25 mouse cellular contexts compared by ENCODE assay signal in the genomic region with DNA sequence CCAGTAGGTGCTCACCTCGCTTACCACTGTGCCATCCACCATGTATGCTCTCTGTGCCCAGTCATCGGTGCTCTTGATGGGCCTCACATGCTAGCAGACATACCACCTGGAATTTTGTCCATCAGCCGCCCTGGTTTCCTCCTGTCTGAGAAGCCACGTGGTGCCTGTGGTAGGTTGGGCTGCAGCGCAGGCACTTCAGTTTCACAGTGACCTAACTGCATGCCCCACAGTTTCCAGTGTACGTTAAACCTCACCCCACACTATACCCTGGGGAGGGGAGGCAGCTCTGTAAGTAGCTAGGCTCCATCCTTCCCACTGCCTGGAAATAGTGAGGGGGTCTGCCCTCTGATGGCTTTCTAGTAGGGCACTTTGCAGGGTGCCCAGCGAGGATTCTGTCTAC.
"Had no signal": no experiment of that assay in that cellular context is flagged by ENCODE, and none has a peak within 500 bp of the region (broad histone marks: within the 10 kb centered on the region; RNA-seq: fewer than 3 reads in every experiment).

No protein-coding gene starts in this region.

- H3K4me2 ChIP-seq: heart, embryonic 12.5 days; heart, embryonic 15.5 days; hindbrain, embryonic 13.5 days; hindbrain, embryonic 15.5 days; limb, embryonic 13.5 days; limb, embryonic 15.5 days; liver, embryonic 12.5 days had no signal

- H3K4me1 ChIP-seq: hindbrain, embryonic 13.5 days; hindbrain, embryonic 15.5 days; limb, embryonic 13.5 days; limb, embryonic 15.5 days had no signal

- DNase-seq: gastrocnemius, postnatal 14 days; gastrocnemius, postnatal 36 days; heart, adult 11 months; heart, adult 2 months; heart, postnatal 14 days; heart, postnatal 36 days; kidney, adult 11 months; kidney, adult 2 months; kidney, adult 9 months; kidney, postnatal 10 days; kidney, postnatal 25 days; kidney, postnatal 4 days; left cerebral cortex, postnatal 4 days had no signal

- ATAC-seq: hindbrain, postnatal 0 days; intestine, embryonic 16.5 days; liver, embryonic 12.5 days had no signal

- H3K27me3 ChIP-seq: heart, embryonic 12.5 days; heart, embryonic 15.5 days; hindbrain, embryonic 13.5 days; hindbrain, embryonic 15.5 days; limb, embryonic 13.5 days; limb, embryonic 15.5 days; liver, embryonic 12.5 days had no signal

- H3K27ac ChIP-seq: heart, adult 2 months; heart, embryonic 15.5 days; hindbrain, embryonic 13.5 days; hindbrain, embryonic 15.5 days; hindbrain, postnatal 0 days; layer of hippocampus, adult 2 months; left cerebral cortex, adult 2 months; limb, embryonic 13.5 days; limb, embryonic 15.5 days; liver, embryonic 12.5 days; liver, embryonic 14.5 days had no signal

- H3K4me3 ChIP-seq: heart, adult 2 months; heart, embryonic 12.5 days; heart, embryonic 15.5 days; hindbrain, embryonic 13.5 days; hindbrain, embryonic 15.5 days; layer of hippocampus, adult 2 months; left cerebral cortex, adult 2 months; limb, embryonic 13.5 days; limb, embryonic 15.5 days; liver, embryonic 12.5 days had no signal

- H3K36me3 ChIP-seq: heart, embryonic 15.5 days; hindbrain, embryonic 13.5 days; hindbrain, embryonic 15.5 days had no signal

- H3K9ac ChIP-seq: heart, embryonic 12.5 days; heart, embryonic 15.5 days; hindbrain, embryonic 13.5 days; hindbrain, embryonic 15.5 days; limb, embryonic 13.5 days; limb, embryonic 15.5 days; liver, embryonic 12.5 days; liver, embryonic 14.5 days had no signal

- H3K9me3 ChIP-seq: heart, embryonic 12.5 days; heart, embryonic 15.5 days; hindbrain, embryonic 13.5 days; hindbrain, embryonic 15.5 days; limb, embryonic 13.5 days; limb, embryonic 15.5 days; liver, embryonic 12.5 days had no signal
